Mouse (Mus musculus): Measurements from ENCODE around the gene 1700015G11Rik.

1700015G11Rik gene

GRCm38 (mm10) chr7:52015628-52016027, at the start of gene 1700015G11Rik:
Gene 1700015G11Rik, minus strand, starts transcription at chr7:52015728.
- DNase-seq (ENCODE audit: low spot score): no peak

GRCm38 (mm10) chr7:52056954-52057353, 41.4 kb upstream of the 1700015G11Rik start:
- DNase-seq (ENCODE audit: low spot score): no peak

GRCm38 (mm10) chr7:52056274-52056673, 40.7 kb upstream of the 1700015G11Rik start:
- DNase-seq (ENCODE audit: low spot score): no peak

GRCm38 (mm10) chr7:52055831-52056230, 40.3 kb upstream of the 1700015G11Rik start:
- DNase-seq (ENCODE audit: low spot score): no peak

GRCm38 (mm10) chr7:52037600-52038582, 22.4 kb upstream of the 1700015G11Rik start:
- peak; percentile 16 for DNase-seq (ENCODE audit: low spot score)

- no peak for DNase-seq (ENCODE audit: low spot score)
Observed at GRCm38 (mm10) chr7:52024050-52024626, 8.6 kb upstream of the 1700015G11Rik start.

- DNase-seq (ENCODE audit: low spot score): no peak
Observed at GRCm38 (mm10) chr7:52022039-52022438, 6.5 kb upstream of the 1700015G11Rik start.

GRCm38 (mm10) chr7:52015180-52015579, 348 bp downstream of the 1700015G11Rik start:
- DNase-seq (ENCODE audit: low spot score): no peak

- DNase-seq (ENCODE audit: low spot score): no peak
Observed at GRCm38 (mm10) chr7:52013457-52013856, 2.1 kb downstream of the 1700015G11Rik start.

GRCm38 (mm10) chr7:52007138-52007537, 8.4 kb downstream of the 1700015G11Rik start:
- no peak for DNase-seq (ENCODE audit: low spot score)

GRCm38 (mm10) chr7:52006296-52006630, 9.3 kb downstream of the 1700015G11Rik start:
- DNase-seq (ENCODE audit: low spot score): no peak

GRCm38 (mm10) chr7:52005511-52006295, 9.8 kb downstream of the 1700015G11Rik start, which contains the start of gene Svip:
Gene Svip, minus strand, starts transcription at chr7:52006018.
- DNase-seq (ENCODE audit: low spot score): peak; percentile 97

GRCm38 (mm10) chr7:51991020-51991419, 24.5 kb downstream of the 1700015G11Rik start:
- no peak for DNase-seq (ENCODE audit: low spot score)

- DNase-seq (ENCODE audit: low spot score): no peak
Observed at GRCm38 (mm10) chr7:51986909-51987308, 28.6 kb downstream of the 1700015G11Rik start.

- DNase-seq (ENCODE audit: low spot score): no peak
Observed at GRCm38 (mm10) chr7:51985763-51986162, 29.8 kb downstream of the 1700015G11Rik start.

- no peak for DNase-seq (ENCODE audit: low spot score)
Observed at GRCm38 (mm10) chr7:51982303-51982702, 33.2 kb downstream of the 1700015G11Rik start.

GRCm38 (mm10) chr7:51979271-51979670, 36.3 kb downstream of the 1700015G11Rik start:
- no peak for DNase-seq (ENCODE audit: low spot score)

GRCm38 (mm10) chr7:51975181-51975580, 40.3 kb downstream of the 1700015G11Rik start:
- DNase-seq (ENCODE audit: low spot score): no peak

GRCm38 (mm10) chr7:51973526-51973925, 42.0 kb downstream of the 1700015G11Rik start:
- DNase-seq (ENCODE audit: low spot score): no peak

- DNase-seq (ENCODE audit: low spot score): no peak
Observed at GRCm38 (mm10) chr7:51973091-51973490, 42.4 kb downstream of the 1700015G11Rik start.

GRCm38 (mm10) chr7:51972252-51972855, 43.2 kb downstream of the 1700015G11Rik start:
- DNase-seq (ENCODE audit: low spot score): no peak

- DNase-seq (ENCODE audit: low spot score): no peak
Observed at GRCm38 (mm10) chr7:51969379-51969778, 46.1 kb downstream of the 1700015G11Rik start.

Data from left cerebral cortex, adult 11 months (tissue).